5 mouse cellular contexts compared by ENCODE assay signal in genomic region chrX:70425473-70425872, GRCm38 (mm10). TPM values are rescaled to one million over a fixed set of nuclear protein-coding genes. Genes with fewer than 3 reads are reported as not detected.
A peak's percentile ranks its signal among the peaks of the same experiment; 100 is the strongest.
DNase-seq lines count a peak whose midpoint lies in the region; ATAC-seq lines count a peak whose summit lies in the region.

No protein-coding gene starts in this region.

- 0 out of 2 replicates have a peak, but pooled peaks have one; percentile 50 for ATAC-seq in common myeloid progenitor, adult 5-6 weeks (replicated peaks; ENCODE audit: low read depth, poor library complexity, severe bottlenecking)
- peak; percentile 82 for ATAC-seq in granulocyte monocyte progenitor cell, adult 5-6 weeks (replicated peaks; ENCODE audit: poor library complexity, severe bottlenecking)
- peak; percentile 69 for ATAC-seq in megakaryocyte, adult 5-6 weeks (ENCODE audit: poor library complexity, severe bottlenecking)
- peak; percentile 83 for ATAC-seq in megakaryocyte progenitor cell, adult 5-6 weeks (replicated peaks; ENCODE audit: poor library complexity)

- DNase-seq in 416B (ENCODE audit: low read depth): peak; percentile 1

RNA-seq across cellular contexts. Expression of gene 1110012L19Rik, which starts 39.8 kb away (rescaled TPM):
- 20.6 and 28.0 TPM in 2 replicates for total RNA-seq in common myeloid progenitor, adult 5-6 weeks (2017)
- total RNA-seq in granulocyte monocyte progenitor cell, adult 5-6 weeks (2014; fragmentation: Nextera tagmentation): 6.8 and 14.3 TPM in 2 replicates
- total RNA-seq in granulocyte monocyte progenitor cell, adult 5-6 weeks (2017): 31.2 and 32.8 TPM in 2 replicates
- 12.6 and 18.5 TPM in 2 replicates for total RNA-seq in megakaryocyte, adult 5-6 weeks (2015)
- 22.1 and 25.7 TPM in 2 replicates for total RNA-seq in megakaryocyte, adult 5-6 weeks (2017)
- total RNA-seq in megakaryocyte progenitor cell, adult 5-6 weeks (2015): 13.6 and 22.1 TPM in 2 replicates
- total RNA-seq in megakaryocyte progenitor cell, adult 5-6 weeks (2017): 25.6 and 26.7 TPM in 2 replicates

RNA-seq across cellular contexts. Expression of gene Tmem185a, which starts 51.5 kb away (rescaled TPM):
- total RNA-seq in common myeloid progenitor, adult 5-6 weeks (2017): 7.9 and 11.6 TPM in 2 replicates
- 23.1 and 38.9 TPM in 2 replicates for total RNA-seq in granulocyte monocyte progenitor cell, adult 5-6 weeks (2014; fragmentation: Nextera tagmentation)
- 14.6 and 22.0 TPM in 2 replicates for total RNA-seq in granulocyte monocyte progenitor cell, adult 5-6 weeks (2017)
- 27.6 and 31.3 TPM in 2 replicates for total RNA-seq in megakaryocyte, adult 5-6 weeks (2015)
- total RNA-seq in megakaryocyte, adult 5-6 weeks (2017): 7.0 and 8.8 TPM in 2 replicates
- total RNA-seq in megakaryocyte progenitor cell, adult 5-6 weeks (2015): 35.5 and 43.8 TPM in 2 replicates
- 15.1 and 15.9 TPM in 2 replicates for total RNA-seq in megakaryocyte progenitor cell, adult 5-6 weeks (2017)

Comparison
In these comparisons a context has a peak if more than half of its experiments do, and no peak if none do; other contexts are left out.
1. Peak in every context shown above with its lines: DNase-seq and ATAC-seq.